Mouse (Mus musculus): ENCODE measurements around the gene Bpgm.

Gene Bpgm

GRCm38 (mm10) chr6:34486071-34486626 lies 10.1 kb downstream of the Bpgm start:
- DNase-seq: no peak

- DNase-seq: no peak
Observed at GRCm38 (mm10) chr6:34493327-34494095, 17.5 kb downstream of the Bpgm start.

GRCm38 (mm10) chr6:34495140-34495551 lies 19.1 kb downstream of the Bpgm start:
- DNase-seq: no peak

- DNase-seq: no peak
Observed at GRCm38 (mm10) chr6:34497991-34498625, 22.1 kb downstream of the Bpgm start.

- no peak for DNase-seq
Observed at GRCm38 (mm10) chr6:34502291-34502690, 26.3 kb downstream of the Bpgm start.

GRCm38 (mm10) chr6:34505957-34506356 lies 29.9 kb downstream of the Bpgm start:
- DNase-seq: no peak

- DNase-seq: no peak
Observed at GRCm38 (mm10) chr6:34507581-34507980, 31.6 kb downstream of the Bpgm start.

GRCm38 (mm10) chr6:34508016-34508415 lies 32.0 kb downstream of the Bpgm start:
- DNase-seq: no peak

GRCm38 (mm10) chr6:34510277-34510676 lies 34.3 kb downstream of the Bpgm start:
- DNase-seq: no peak

- no peak for DNase-seq
Observed at GRCm38 (mm10) chr6:34511410-34511809, 35.4 kb downstream of the Bpgm start.

- DNase-seq: no peak
Observed at GRCm38 (mm10) chr6:34512741-34513140, 36.7 kb downstream of the Bpgm start.

GRCm38 (mm10) chr6:34514655-34515054 lies 38.6 kb downstream of the Bpgm start:
- no peak for DNase-seq

- DNase-seq: no peak
Observed at GRCm38 (mm10) chr6:34515098-34515782, 39.2 kb downstream of the Bpgm start.

- no peak for DNase-seq
Observed at GRCm38 (mm10) chr6:34515783-34516099, 39.7 kb downstream of the Bpgm start.

GRCm38 (mm10) chr6:34517750-34518149 lies 41.7 kb downstream of the Bpgm start:
- DNase-seq: no peak

GRCm38 (mm10) chr6:34519087-34519486 lies 43.1 kb downstream of the Bpgm start:
- no peak for DNase-seq

GRCm38 (mm10) chr6:34520491-34520890 lies 44.5 kb downstream of the Bpgm start:
- DNase-seq: no peak

GRCm38 (mm10) chr6:34520912-34521311 lies 44.9 kb downstream of the Bpgm start:
- no peak for DNase-seq

- no peak for DNase-seq
Observed at GRCm38 (mm10) chr6:34523476-34523875, 47.5 kb downstream of the Bpgm start.

- no peak for DNase-seq
Observed at GRCm38 (mm10) chr6:34525499-34525924, 49.5 kb downstream of the Bpgm start.

GRCm38 (mm10) chr6:34525927-34526326 lies 49.9 kb downstream of the Bpgm start:
- no peak for DNase-seq

- DNase-seq: no peak
Observed at GRCm38 (mm10) chr6:34526389-34526788, 50.4 kb downstream of the Bpgm start.

- no peak for DNase-seq
Observed at GRCm38 (mm10) chr6:34528131-34528530, 52.1 kb downstream of the Bpgm start.

GRCm38 (mm10) chr6:34529992-34530391 lies 54.0 kb downstream of the Bpgm start:
- DNase-seq: no peak
